Mouse (Mus musculus) heart, embryonic 11.5 days (tissue): ENCODE results near the gene Cd300e. TPM values are rescaled to one million over a fixed set of nuclear protein-coding genes. Genes with fewer than 3 reads are reported as not detected.

ENCODE experiments used
- ATAC-seq: fragments of 200-750 bp; cut with Nextera tagmentation; replicated peaks from 2 replicates; pipeline ENCODE4 v1.8.0; 2017; ENCODE audit warnings: moderate library complexity; ENCODE audit not compliant: insufficient number of reproducible peaks, low FRiP score, low TSS enrichment
- H3K27ac ChIP-seq: fragments of 300-500 bp; sonication (generic); 2 replicates; pipeline ENCODE4 v1.5.1; 2014; ENCODE audit warnings: mild to moderate bottlenecking, low read depth, low read length
- H3K27me3 ChIP-seq: fragments of 300-500 bp; sonication (generic); 2 replicates; pipeline ENCODE4 v1.6.1; 2014; ENCODE audit warnings: mild to moderate bottlenecking, low read length, mixed read lengths; ENCODE audit not compliant: control insufficient read depth, insufficient read depth
- H3K36me3 ChIP-seq: fragments of 300-500 bp; sonication (generic); 2 replicates; pipeline ENCODE4 v1.6.1; 2014; ENCODE audit warnings: mild to moderate bottlenecking, low read length, moderate library complexity, mixed read lengths; ENCODE audit not compliant: control insufficient read depth, insufficient read depth
- H3K4me1 ChIP-seq: fragments of 300-500 bp; sonication (generic); 2 replicates; pipeline ENCODE4 v1.6.1; 2014; ENCODE audit warnings: low read length; ENCODE audit not compliant: control insufficient read depth, insufficient read depth
- H3K4me2 ChIP-seq: fragments of 300-500 bp; sonication (generic); 2 replicates; pipeline ENCODE4 v1.6.1; 2014; ENCODE audit warnings: mild to moderate bottlenecking, moderate library complexity
- H3K4me3 ChIP-seq: fragments of 300-500 bp; sonication (generic); 2 replicates; pipeline ENCODE4 v1.5.1; 2014; ENCODE audit warnings: low read depth, low read length
- H3K9ac ChIP-seq: fragments of 300-500 bp; sonication (generic); 2 replicates; pipeline ENCODE4 v1.6.1; 2014; ENCODE audit warnings: mild to moderate bottlenecking, low read depth, low read length, moderate library complexity
- H3K9me3 ChIP-seq: fragments of 300-500 bp; sonication (generic); replicated peaks from 2 replicates; pipeline ENCODE4 v1.6.1; 2016; ENCODE audit warnings: low read length; ENCODE audit not compliant: control insufficient read depth
- WGBS: fragments of 180-500 bp; shearing (Covaris S2); extraction: QIAGEN DNeasy Blood & Tissue Kit; methylation state at CpG from one replicate; pipeline ENCODE4 v1.1.7; 2014; ENCODE audit not compliant: insufficient replicate concordance; 5-methylcytosine and 5-hydroxymethylcytosine counted together
- polyA plus RNA-seq: library from polyadenylated mRNA; unstranded; fragments of >200 nt; fragmentation: Nextera tagmentation; extraction: Ambion mirVana; gene quantifications from 2 replicates; pipeline ENCODE4 v1.2.1, GENCODE M21; 2014

The Cd300e gene
- polyA plus RNA-seq, 1 experiment from 2014 or later: not detected

DNA sequence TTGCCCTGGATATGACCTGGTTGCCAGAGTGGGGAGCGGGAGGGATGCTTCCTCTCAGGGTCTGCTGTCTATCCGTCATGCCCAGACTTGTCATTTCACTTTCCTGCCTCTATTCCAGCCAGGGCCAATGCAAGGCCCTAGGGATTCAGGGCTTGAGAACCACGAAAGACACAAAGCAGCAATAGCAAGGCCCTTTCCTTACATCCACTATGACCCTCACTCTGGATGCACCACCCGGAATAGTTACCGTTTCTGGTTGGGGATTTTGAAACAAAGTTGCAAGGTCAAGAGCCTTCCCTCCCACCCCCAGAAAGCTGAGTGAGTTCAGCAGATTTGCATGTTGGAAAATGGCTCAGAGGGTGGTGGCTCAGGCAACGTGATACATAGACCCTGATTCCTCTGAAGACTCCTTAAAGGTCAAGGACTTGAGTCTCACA, 39.7 kb upstream of the Cd300e start:
- Histone ChIP-seq H3K4me1 (peaks cover 5% of the 10 kb centered on the region; the same call in 1 of the 2 replicates), H3K4me3 (no peak overlapping the region), H3K9ac (no peak overlapping the region), H3K27me3 (no peaks in the 10 kb centered on the region), H3K4me2 (no peak overlapping the region), H3K36me3 (no peaks in the 10 kb centered on the region), H3K27ac (no peak overlapping the region), H3K9me3 (no peaks in the 10 kb centered on the region)
- no peak for ATAC-seq
- WGBS: 49% methylated on average over 6 of the region's 6 CpGs

DNA sequence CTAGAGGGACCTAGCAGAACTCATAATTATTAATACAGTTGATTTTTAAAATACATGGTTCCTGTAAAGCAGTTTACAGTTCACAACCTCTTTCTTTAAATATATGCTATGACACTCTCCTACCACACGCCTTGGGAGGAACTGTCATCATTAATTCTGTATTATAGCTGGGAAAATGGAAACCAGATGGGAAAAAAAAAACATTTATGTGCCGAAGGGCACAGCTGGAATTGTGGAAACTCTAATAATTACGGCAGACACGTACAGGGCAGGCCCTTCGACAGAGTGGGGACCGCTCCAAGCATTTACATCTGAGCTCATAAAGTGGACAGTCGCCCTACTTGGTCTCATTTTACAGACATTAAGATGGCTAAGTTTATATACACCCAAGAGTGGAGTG, 38.8 kb upstream of the Cd300e start:
- H3K9ac ChIP-seq: no peak overlapping the region

DNA sequence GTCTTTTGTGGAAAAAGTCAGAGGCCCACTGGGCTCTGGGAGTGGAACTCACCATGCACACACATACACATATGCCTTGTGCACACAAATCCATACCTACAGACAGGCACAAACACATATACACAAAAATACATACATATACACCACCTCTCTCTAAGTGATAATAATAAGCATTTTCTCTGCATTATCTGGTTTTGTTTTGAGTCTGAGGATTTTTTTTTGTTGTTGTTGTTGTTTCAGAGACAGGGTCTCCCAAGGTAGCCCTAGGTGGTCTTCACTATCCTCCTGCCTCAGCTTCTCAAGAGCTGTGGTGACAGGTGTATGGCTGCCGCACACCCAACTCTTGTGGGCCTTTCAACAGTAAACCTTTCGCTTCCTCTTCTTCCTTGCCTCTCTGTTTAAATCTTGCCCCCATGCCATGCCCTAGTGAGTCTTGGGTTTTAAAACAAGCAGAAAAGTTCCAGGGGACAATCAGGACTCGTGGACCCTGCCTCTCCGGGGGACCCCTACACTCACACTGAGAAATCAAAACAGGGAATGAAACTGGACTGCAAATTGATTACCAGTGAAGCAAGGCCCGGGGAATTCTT, 38.1 kb upstream of the Cd300e start:
- no peaks in the 10 kb centered on the region for H3K9me3 ChIP-seq
- H3K4me2 ChIP-seq: no peak overlapping the region
- no peaks in the 10 kb centered on the region for H3K27me3 ChIP-seq
- no peak for ATAC-seq
- H3K9ac ChIP-seq: no peak overlapping the region
- 81% methylated on average over 5 of the region's 5 CpGs for WGBS
- H3K27ac ChIP-seq: no peak overlapping the region
- H3K36me3 ChIP-seq: no peaks in the 10 kb centered on the region
- no peak overlapping the region for H3K4me3 ChIP-seq
- peaks cover 5% of the 10 kb centered on the region; the same call in 1 of the 2 replicates for H3K4me1 ChIP-seq

More for the DNA sequence above, 38.8 kb upstream of the Cd300e start:
- Histone ChIP-seq H3K4me2 (no peak overlapping the region), H3K4me3 (no peak overlapping the region), H3K27me3 (no peaks in the 10 kb centered on the region), H3K36me3 (no peaks in the 10 kb centered on the region), H3K9me3 (no peaks in the 10 kb centered on the region), H3K27ac (no peak overlapping the region), H3K4me1 (peaks cover 5% of the 10 kb centered on the region; the same call in 1 of the 2 replicates)
- no peak for ATAC-seq
- 72% methylated on average over 7 of the region's 7 CpGs for WGBS

DNA sequence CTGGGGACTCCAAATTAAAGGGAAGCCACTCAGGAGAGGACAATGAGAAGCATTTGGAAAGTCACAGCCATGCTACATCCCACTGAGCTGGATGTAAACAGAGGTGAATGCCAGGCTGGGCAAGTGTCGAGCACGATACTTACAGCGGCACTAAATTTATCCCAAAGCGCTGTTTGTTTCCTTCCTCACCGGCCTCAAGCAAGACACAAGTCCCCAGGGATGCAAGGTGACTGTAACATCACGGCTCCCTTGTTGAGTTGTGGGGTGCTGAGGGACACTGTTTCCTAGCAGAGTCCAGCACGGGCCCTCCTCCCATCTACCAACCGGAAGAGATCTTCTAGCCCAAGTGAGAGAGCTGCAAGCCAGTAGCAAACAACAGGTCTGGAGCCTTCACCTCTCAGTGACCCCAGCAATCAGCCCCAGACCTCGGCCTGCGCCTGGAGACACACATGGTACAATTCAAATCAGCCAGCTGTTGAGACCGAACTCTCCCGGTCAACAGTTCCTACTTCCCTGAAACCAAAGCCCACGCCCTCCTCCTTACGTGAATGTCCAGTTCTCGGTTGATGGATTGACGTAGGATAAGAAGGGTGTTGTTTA, 37.4 kb upstream of the Cd300e start:
- 42% methylated on average over 16 of the region's 16 CpGs for WGBS
- H3K27ac ChIP-seq: no peak overlapping the region
- peaks cover 5% of the 10 kb centered on the region; the same call in 1 of the 2 replicates for H3K4me1 ChIP-seq
- H3K9me3 ChIP-seq: no peaks in the 10 kb centered on the region
- no peak overlapping the region for H3K9ac ChIP-seq
- H3K4me2 ChIP-seq: no peak overlapping the region; the same call in 1 of the 2 replicates
- ATAC-seq: no peak
- no peak overlapping the region for H3K4me3 ChIP-seq
- H3K27me3 ChIP-seq: no peaks in the 10 kb centered on the region
- H3K36me3 ChIP-seq: no peaks in the 10 kb centered on the region

DNA sequence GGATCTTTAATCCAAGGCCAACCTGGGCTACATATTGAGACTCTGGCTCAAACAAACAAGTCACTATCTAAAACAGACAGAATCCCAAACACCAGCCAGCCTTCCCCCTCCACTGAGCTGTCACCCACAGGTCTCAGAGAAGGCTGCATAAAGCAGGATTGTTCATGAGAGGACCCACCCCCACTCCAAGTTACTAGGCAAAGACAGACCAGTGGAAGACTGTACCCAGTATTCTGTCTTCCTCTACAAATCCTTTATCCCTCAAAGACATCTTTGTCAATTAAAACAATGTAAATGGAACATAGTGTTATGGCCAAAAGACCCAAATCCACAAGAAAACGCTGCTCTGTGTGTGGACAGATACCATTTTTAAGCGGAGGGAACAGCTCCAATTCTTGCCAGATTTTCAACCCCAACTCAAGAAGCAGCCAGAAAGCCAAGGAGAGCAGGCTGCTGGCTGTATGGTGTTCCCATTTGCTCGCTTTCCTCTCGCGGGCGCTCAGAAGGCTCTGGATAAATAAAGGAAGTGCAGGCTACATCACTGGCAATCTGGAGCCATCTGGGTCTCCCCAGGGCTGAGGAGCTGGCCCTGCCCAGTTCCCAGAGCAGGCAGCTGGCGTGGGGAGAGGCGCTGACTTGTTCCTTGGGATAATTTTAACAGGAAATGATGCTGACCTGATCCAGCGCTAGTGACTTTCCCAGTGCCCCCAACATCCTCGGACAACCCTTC, 36.4 kb upstream of the Cd300e start:
- Histone ChIP-seq H3K36me3 (no peaks in the 10 kb centered on the region), H3K4me1 (peaks cover 5% of the 10 kb centered on the region; the same call in 1 of the 2 replicates), H3K4me2 (no peak overlapping the region), H3K9me3 (no peaks in the 10 kb centered on the region), H3K4me3 (no peak overlapping the region), H3K9ac (no peak overlapping the region), H3K27me3 (no peaks in the 10 kb centered on the region), H3K27ac (no peak overlapping the region)
- 44% methylated on average over 10 of the region's 10 CpGs for WGBS
- ATAC-seq: no peak

DNA sequence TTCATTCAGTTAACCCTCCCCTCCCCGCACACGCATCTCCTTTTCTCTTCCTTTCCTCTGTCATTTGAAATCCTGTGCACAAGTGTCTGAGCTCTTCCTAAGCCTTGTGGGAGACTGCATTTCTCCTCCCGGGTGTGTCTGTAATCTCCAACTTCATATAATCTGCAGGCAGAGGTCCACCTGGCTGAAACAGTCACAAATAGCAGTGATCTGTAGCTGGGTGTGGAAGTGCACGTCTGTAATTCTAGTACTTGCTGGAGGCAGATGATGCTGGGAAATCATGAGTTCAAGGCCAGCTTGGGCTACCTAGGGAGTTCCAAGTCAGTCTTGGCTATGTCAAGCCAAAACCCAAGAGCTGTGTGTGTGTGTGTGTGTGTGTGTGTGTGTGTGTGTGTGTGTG, 30.2 kb upstream of the Cd300e start:
- no peak for ATAC-seq
- H3K4me1 ChIP-seq: no peaks in the 10 kb centered on the region
- H3K4me3 ChIP-seq: no peak overlapping the region
- no peak overlapping the region for H3K27ac ChIP-seq
- H3K9me3 ChIP-seq: no peaks in the 10 kb centered on the region
- H3K36me3 ChIP-seq: no peaks in the 10 kb centered on the region
- H3K9ac ChIP-seq: no peak overlapping the region
- no peak overlapping the region for H3K4me2 ChIP-seq
- H3K27me3 ChIP-seq: peaks cover 26% of the 10 kb centered on the region
- WGBS: 19% methylated on average over 4 of the region's 4 CpGs

DNA sequence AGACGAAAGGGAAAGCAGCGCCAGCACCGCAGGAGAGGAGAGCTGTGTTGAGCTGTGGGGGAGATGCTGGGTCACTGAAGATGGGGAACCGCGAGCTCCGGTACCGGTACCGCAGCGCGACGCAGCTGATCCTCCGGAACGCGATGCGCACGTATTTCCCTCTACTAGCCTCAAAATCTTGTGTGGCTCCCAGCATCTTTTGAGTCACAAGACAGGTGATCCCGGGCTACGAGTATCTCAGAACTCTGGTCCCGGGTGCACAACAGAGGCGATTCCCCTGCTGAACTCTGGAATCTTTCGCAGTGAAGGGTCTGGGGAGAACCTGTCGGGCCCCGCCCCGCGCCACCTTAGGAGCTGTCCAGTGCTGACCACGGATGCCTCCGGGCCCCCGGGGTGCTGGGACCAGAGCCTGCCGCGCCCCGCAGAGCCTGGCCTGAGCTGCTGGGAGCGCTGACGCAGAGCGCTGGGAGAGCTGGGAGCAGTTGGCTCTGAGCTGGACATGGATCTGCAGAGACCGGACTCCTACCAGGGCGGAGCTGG, 29.5 kb upstream of the Cd300e start, which contains the start of gene Rab37:
Rab37 (plus strand) TSS at position 70 of the 540 bp plus-strand sequence.
- H3K36me3 ChIP-seq: no peaks in the 10 kb centered on the region
- no peak within 1 kb of the TSS for H3K4me2 ChIP-seq
- 3% methylated on average over 36 of the region's 36 CpGs for WGBS
- no peaks in the 10 kb centered on the region for H3K9me3 ChIP-seq
- no peaks in the 10 kb centered on the region for H3K4me1 ChIP-seq
- peaks cover 26% of the 10 kb centered on the region for H3K27me3 ChIP-seq
- H3K9ac ChIP-seq: no peak within 1 kb of the TSS
- no peak within 1 kb of the TSS for H3K27ac ChIP-seq
- ATAC-seq: no peak
- no peak within 1 kb of the TSS for H3K4me3 ChIP-seq

DNA sequence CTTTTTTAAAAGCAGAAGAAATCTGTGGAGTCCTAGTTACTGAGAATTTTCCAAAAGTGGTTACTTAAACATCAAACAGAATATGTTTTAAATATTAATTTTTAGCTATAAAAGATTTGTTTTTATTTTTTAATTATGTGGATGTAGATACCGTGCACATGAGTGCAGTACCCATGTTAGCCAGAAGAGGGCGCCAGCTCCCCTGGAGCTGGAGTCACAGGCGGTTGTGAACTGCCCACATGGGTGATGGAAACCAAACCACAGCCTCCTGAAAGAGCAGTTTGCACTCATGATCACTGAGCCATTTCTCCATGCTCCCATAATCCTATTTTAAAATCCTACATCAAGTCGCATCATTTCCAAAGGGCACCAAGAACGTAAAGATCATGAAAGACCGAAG, 27.9 kb upstream of the Cd300e start:
- ATAC-seq: no peak
- Histone ChIP-seq H3K4me2 (no peak overlapping the region), H3K36me3 (no peaks in the 10 kb centered on the region), H3K4me1 (no peaks in the 10 kb centered on the region), H3K27ac (no peak overlapping the region), H3K27me3 (peaks cover 38% of the 10 kb centered on the region), H3K9me3 (no peaks in the 10 kb centered on the region), H3K4me3 (no peak overlapping the region), H3K9ac (no peak overlapping the region)
- WGBS: 64% methylated on average over 6 of the region's 6 CpGs
